Mouse (Mus musculus) heart, embryonic 11.5 days (tissue): ENCODE results near the gene Cfap69. TPM values are rescaled to one million over a fixed set of nuclear protein-coding genes. Genes with fewer than 3 reads are reported as not detected.
"Not testable (repeated sequence)": the region's sequence is repeated elsewhere in the genome, so short reads cannot be mapped to it uniquely, and the experiment has no call there.

Experiments used
- ATAC-seq: fragments of 200-750 bp; cut with Nextera tagmentation; replicated peaks from 2 replicates; pipeline ENCODE4 v1.8.0; 2017; ENCODE audit warnings: moderate library complexity; ENCODE audit not compliant: insufficient number of reproducible peaks, low FRiP score, low TSS enrichment
- H3K27ac ChIP-seq: fragments of 300-500 bp; sonication (generic); 2 replicates; pipeline ENCODE4 v1.5.1; 2014; ENCODE audit warnings: mild to moderate bottlenecking, low read depth, low read length
- H3K27me3 ChIP-seq: fragments of 300-500 bp; sonication (generic); 2 replicates; pipeline ENCODE4 v1.6.1; 2014; ENCODE audit warnings: mild to moderate bottlenecking, low read length, mixed read lengths; ENCODE audit not compliant: control insufficient read depth, insufficient read depth
- H3K36me3 ChIP-seq: fragments of 300-500 bp; sonication (generic); 2 replicates; pipeline ENCODE4 v1.6.1; 2014; ENCODE audit warnings: mild to moderate bottlenecking, low read length, moderate library complexity, mixed read lengths; ENCODE audit not compliant: control insufficient read depth, insufficient read depth
- H3K4me1 ChIP-seq: fragments of 300-500 bp; sonication (generic); 2 replicates; pipeline ENCODE4 v1.6.1; 2014; ENCODE audit warnings: low read length; ENCODE audit not compliant: control insufficient read depth, insufficient read depth
- H3K4me2 ChIP-seq: fragments of 300-500 bp; sonication (generic); 2 replicates; pipeline ENCODE4 v1.6.1; 2014; ENCODE audit warnings: mild to moderate bottlenecking, moderate library complexity
- H3K4me3 ChIP-seq: fragments of 300-500 bp; sonication (generic); 2 replicates; pipeline ENCODE4 v1.5.1; 2014; ENCODE audit warnings: low read depth, low read length
- H3K9ac ChIP-seq: fragments of 300-500 bp; sonication (generic); 2 replicates; pipeline ENCODE4 v1.6.1; 2014; ENCODE audit warnings: mild to moderate bottlenecking, low read depth, low read length, moderate library complexity
- H3K9me3 ChIP-seq: fragments of 300-500 bp; sonication (generic); replicated peaks from 2 replicates; pipeline ENCODE4 v1.6.1; 2016; ENCODE audit warnings: low read length; ENCODE audit not compliant: control insufficient read depth
- WGBS: fragments of 180-500 bp; shearing (Covaris S2); extraction: QIAGEN DNeasy Blood & Tissue Kit; methylation state at CpG from one replicate; pipeline ENCODE4 v1.1.7; 2014; ENCODE audit not compliant: insufficient replicate concordance; 5-methylcytosine and 5-hydroxymethylcytosine counted together
- polyA plus RNA-seq: library from polyadenylated mRNA; unstranded; fragments of >200 nt; fragmentation: Nextera tagmentation; extraction: Ambion mirVana; gene quantifications from 2 replicates; pipeline ENCODE4 v1.2.1, GENCODE M21; 2014

Cfap69 gene
- polyA plus RNA-seq, 1 experiment from 2014 or later = 1.3 TPM

GRCm38 (mm10) chr5:5693541-5693955 lies 29.5 kb upstream of the Cfap69 start:
- Histone ChIP-seq H3K27me3 (no peaks in the 10 kb centered on the region), H3K27ac (no peak overlapping the region), H3K4me2 (peak overlapping the region; percentile 80), H3K9ac (peak overlapping the region; percentile 79), H3K36me3 (no peaks in the 10 kb centered on the region), H3K4me1 (no peaks in the 10 kb centered on the region), H3K4me3 (peak overlapping the region; percentile 77), H3K9me3 (no peaks in the 10 kb centered on the region)
- 0% methylated on average over 29 of the region's 29 CpGs for WGBS
- ATAC-seq = 0 out of 2 replicates have a peak, but pooled peaks have one; percentile 46

GRCm38 (mm10) chr5:5692167-5692738 lies 28.2 kb upstream of the Cfap69 start:
- no peak for ATAC-seq
- H3K4me2 ChIP-seq = no peak overlapping the region
- H3K4me1 ChIP-seq = no peaks in the 10 kb centered on the region
- no peak overlapping the region for H3K27ac ChIP-seq
- 59% methylated on average over 4 of the region's 4 CpGs for WGBS
- no peaks in the 10 kb centered on the region for H3K36me3 ChIP-seq
- H3K27me3 ChIP-seq = no peaks in the 10 kb centered on the region
- no peaks in the 10 kb centered on the region for H3K9me3 ChIP-seq
- H3K4me3 ChIP-seq = no peak overlapping the region
- H3K9ac ChIP-seq = no peak overlapping the region

GRCm38 (mm10) chr5:5688945-5689540 lies 25.0 kb upstream of the Cfap69 start:
- Histone ChIP-seq H3K27ac (no peak overlapping the region), H3K36me3 (no peaks in the 10 kb centered on the region), H3K27me3 (no peaks in the 10 kb centered on the region), H3K4me2 (no peak overlapping the region), H3K4me3 (no peak overlapping the region), H3K9me3 (no peaks in the 10 kb centered on the region), H3K4me1 (peaks cover 3% of the 10 kb centered on the region; the same call in 1 of the 2 replicates), H3K9ac (no peak overlapping the region)
- 67% methylated on average over 8 of the region's 8 CpGs for WGBS
- no peak for ATAC-seq

- 70% methylated on average over 6 of the region's 6 CpGs for WGBS
- Histone ChIP-seq H3K9me3 (no peaks in the 10 kb centered on the region), H3K9ac (no peak overlapping the region), H3K27me3 (no peaks in the 10 kb centered on the region), H3K36me3 (no peaks in the 10 kb centered on the region), H3K4me1 (peaks cover 3% of the 10 kb centered on the region; the same call in 1 of the 2 replicates), H3K27ac (no peak overlapping the region), H3K4me3 (no peak overlapping the region), H3K4me2 (no peak overlapping the region)
- no peak for ATAC-seq
Observed at GRCm38 (mm10) chr5:5688228-5688627, 24.2 kb upstream of the Cfap69 start.

- Histone ChIP-seq H3K4me2 (no peak overlapping the region), H3K27ac (no peak overlapping the region), H3K36me3 (no peaks in the 10 kb centered on the region), H3K9ac (no peak overlapping the region), H3K27me3 (no peaks in the 10 kb centered on the region), H3K4me1 (peaks cover 3% of the 10 kb centered on the region; the same call in 1 of the 2 replicates), H3K9me3 (no peaks in the 10 kb centered on the region), H3K4me3 (no peak overlapping the region)
- WGBS = 0% methylated on average over 1 of the region's 1 CpGs
- ATAC-seq = 0 out of 2 replicates have a peak, but pooled peaks have one; percentile 49
Observed at GRCm38 (mm10) chr5:5686973-5687372, 22.9 kb upstream of the Cfap69 start.

GRCm38 (mm10) chr5:5684946-5685345 lies 20.9 kb upstream of the Cfap69 start:
- H3K4me2 ChIP-seq, H3K9me3 ChIP-seq, H3K4me1 ChIP-seq, H3K4me3 ChIP-seq, H3K27me3 ChIP-seq, ATAC-seq, H3K9ac ChIP-seq, H3K36me3 ChIP-seq, H3K27ac ChIP-seq: not testable (repeated sequence)
- WGBS = 67% methylated on average over 2 of the region's 2 CpGs

GRCm38 (mm10) chr5:5683292-5683691 lies 19.3 kb upstream of the Cfap69 start:
- H3K9ac ChIP-seq = no peak overlapping the region
- no peaks in the 10 kb centered on the region for H3K9me3 ChIP-seq
- no peak for ATAC-seq
- no peak overlapping the region for H3K27ac ChIP-seq
- H3K4me2 ChIP-seq = no peak overlapping the region
- no peaks in the 10 kb centered on the region; the same call in 1 of the 2 replicates for H3K36me3 ChIP-seq
- peaks cover 3% of the 10 kb centered on the region; the same call in 1 of the 2 replicates for H3K4me1 ChIP-seq
- H3K27me3 ChIP-seq = no peaks in the 10 kb centered on the region
- no peak overlapping the region for H3K4me3 ChIP-seq
- 62% methylated on average over 4 of the region's 4 CpGs for WGBS

GRCm38 (mm10) chr5:5679459-5679858 lies 15.4 kb upstream of the Cfap69 start:
- Histone ChIP-seq H3K4me1 (no peaks in the 10 kb centered on the region), H3K9me3 (no peaks in the 10 kb centered on the region), H3K36me3 (no peaks in the 10 kb centered on the region; the same call in 1 of the 2 replicates), H3K4me3 (no peak overlapping the region), H3K9ac (no peak overlapping the region), H3K27ac (no peak overlapping the region), H3K27me3 (no peaks in the 10 kb centered on the region), H3K4me2 (no peak overlapping the region)
- no peak for ATAC-seq

GRCm38 (mm10) chr5:5676082-5676481 lies 12.0 kb upstream of the Cfap69 start:
- no peak overlapping the region for H3K4me3 ChIP-seq
- no peak for ATAC-seq
- H3K27me3 ChIP-seq = no peaks in the 10 kb centered on the region
- H3K9ac ChIP-seq = no peak overlapping the region
- H3K36me3 ChIP-seq = no peaks in the 10 kb centered on the region
- no peaks in the 10 kb centered on the region for H3K4me1 ChIP-seq
- no peak overlapping the region for H3K27ac ChIP-seq
- no peak overlapping the region for H3K4me2 ChIP-seq
- WGBS = 77% methylated on average over 3 of the region's 3 CpGs
- no peaks in the 10 kb centered on the region for H3K9me3 ChIP-seq
